Mouse (Mus musculus) frontal cortex, adult 2 months (tissue): Measurements from ENCODE around the gene Ostf1. TPM values are rescaled to one million over a fixed set of nuclear protein-coding genes. Genes with fewer than 3 reads are reported as not detected.

Source experiments
- DNase-seq, 2 experiments: peaks; one replicate each; pipeline ENCODE4 v3.0.0; 2022; ENCODE audit warnings: low spot score in 1 of 2; ENCODE audit errors: extremely low spot score in 1 of 2
- polyA plus RNA-seq: library from polyadenylated mRNA; depleted of rRNA; stranded (reverse); fragments of >200 nt; gene quantifications from 2 replicates; pipeline ENCODE4 v1.2.3, GENCODE M21; 2012; rRNA removed

Gene Ostf1
- 21.3 and 25.7 TPM in 2 replicates for polyA plus RNA-seq

DNA sequence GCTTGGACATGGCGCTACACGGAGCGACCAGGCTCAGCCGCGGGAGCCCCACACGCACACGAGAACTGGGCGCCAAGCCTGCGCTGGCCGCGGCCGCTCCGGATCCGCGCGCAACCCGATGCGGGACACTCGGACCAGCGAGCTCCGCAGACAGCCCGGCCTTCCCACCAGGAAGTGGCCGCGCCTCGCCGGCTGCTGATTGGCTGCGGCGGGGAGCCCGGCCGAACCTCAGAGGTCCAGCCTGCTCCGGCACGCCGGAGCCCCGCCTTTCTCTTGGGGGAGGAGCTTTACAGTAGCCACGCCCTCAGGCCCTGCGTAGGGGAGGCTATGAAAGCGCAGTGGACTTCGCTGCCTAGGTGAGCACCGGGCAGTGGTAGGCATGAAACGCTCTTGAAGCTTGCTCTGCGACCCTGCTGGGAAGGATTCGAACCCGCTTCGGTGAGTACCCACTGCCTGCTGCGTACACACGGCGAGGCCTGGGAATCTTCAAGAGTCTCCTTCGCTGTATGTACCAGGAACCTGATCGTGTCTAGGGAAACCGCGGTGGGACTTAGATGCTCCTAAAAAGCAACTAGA lies at the start of gene Ostf1, which contains the start of gene Nmrk1:
Ostf1 (minus strand) TSS at position 180 of the 576 bp plus-strand sequence.
Nmrk1 (plus strand) TSS at position 307 of the 576 bp plus-strand sequence.
- DNase-seq = peak; percentile 86 to 94

DNA sequence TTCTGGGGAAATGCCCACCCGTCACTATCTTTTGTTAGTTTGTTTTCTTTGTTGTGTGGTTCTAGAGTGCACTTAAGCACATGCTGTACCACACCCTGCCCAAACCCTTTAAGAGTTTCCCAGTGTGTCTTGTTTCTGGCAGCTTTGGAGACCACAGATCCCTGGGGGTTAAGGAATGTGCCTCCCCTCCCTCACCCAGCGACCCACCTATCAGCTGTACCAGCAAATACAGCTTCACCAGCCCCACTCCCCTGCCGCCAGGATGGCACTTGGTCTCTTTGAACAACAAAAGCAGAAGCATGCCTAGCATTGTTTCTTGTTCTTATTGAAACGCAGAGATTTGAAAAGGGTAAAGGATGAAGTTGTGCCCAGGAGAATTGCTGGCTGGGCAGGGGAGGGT lies 41.5 kb upstream of the Ostf1 start:
- DNase-seq = no peak

DNA sequence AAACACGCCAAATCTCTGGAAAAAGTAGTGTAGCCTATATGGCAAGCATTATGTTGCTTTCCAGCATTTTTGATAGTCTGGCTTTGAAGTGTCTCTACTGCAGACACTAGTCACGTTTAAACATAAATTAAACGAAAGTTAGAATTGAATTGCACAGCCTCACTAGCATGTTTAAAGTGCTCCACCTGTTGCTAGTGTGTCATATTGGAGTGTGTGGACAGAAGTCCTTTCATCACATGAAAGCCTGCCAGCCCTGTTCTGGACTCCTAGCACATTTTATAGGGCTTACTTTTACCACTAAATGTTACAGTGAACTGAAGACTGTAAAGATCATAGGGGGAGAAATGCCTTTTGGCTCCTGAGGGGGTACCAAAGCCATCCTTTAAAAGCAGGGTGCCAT lies 40.9 kb upstream of the Ostf1 start:
- DNase-seq = no peak

DNA sequence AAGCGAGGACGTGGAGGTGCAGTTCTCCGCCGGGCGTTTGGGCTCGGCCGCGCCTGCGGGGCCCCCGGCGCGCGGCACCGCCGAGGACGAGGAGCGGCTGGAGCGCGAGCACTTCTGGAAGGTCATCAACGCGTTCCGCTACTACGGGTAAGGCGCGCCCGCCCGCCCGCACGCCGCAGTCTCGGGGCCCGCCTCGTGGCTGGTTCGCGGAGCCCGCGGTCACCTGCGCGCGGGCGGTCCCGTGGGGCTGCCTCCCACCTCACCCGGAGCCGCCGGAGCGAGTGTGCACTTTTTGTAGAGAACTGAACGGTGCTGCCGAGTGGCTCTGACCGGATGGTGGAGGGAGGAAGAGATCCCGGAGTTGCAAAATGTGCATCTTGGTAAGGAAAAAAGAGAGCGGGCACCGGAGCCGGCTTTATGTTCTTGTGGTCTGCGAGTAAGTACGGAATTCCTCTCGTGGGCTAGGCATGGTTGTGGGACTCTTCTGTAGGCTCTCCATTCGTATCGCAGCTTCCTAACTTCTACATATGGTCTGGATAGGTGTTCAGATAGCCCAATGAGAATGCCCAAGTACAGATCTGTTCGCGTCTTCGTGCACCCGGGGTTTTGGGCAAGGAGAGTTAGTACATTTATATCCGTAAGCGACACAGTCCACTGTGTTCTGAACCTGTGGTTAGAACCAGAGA lies 39.6 kb upstream of the Ostf1 start:
- peak in 1 of 2 experiments; percentile 48 for DNase-seq

DNA sequence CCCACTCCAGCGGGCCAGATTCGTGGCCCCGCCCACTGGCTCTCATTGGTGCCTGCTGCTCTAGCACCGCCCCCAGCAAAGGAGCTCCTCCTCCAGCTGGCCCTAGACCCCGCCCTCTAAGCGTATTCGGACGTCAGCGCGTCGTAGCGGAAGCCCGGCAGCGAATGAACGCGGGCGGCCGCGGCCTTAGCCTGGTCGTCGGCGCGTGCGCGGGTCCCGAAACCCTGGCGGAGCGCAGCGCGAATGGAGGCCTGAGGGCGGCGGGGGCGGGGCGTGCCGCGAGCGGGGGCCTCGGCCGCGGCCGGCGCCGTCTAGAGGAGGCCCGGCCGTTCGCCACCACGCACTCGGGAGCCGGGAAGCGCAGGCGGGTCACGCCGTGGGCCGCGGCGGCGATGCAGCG lies 39.0 kb upstream of the Ostf1 start, which contains the start of gene Carnmt1:
Carnmt1 (plus strand) TSS at position 157 of the 400 bp plus-strand sequence.
- DNase-seq = peak; percentile 96 to 98

DNA sequence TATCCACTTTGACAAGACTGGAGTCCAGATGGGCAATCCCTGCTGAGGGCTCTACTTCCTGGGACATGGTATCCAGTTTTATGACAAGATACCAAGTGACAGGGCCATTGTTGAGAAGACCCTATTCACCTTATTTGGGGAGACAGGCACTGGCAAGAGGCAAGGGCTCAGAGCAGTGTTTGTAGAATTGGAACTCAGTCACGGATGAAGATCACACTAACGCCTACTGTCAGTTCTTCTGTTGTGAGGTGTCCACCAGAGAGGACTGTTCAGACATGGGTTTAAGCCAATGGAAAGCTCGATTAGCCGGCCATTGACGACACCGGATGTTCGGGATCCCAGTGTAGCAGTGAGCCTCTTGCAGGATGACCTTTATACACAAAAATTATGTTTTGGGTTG lies 37.9 kb upstream of the Ostf1 start:
- DNase-seq = no peak

DNA sequence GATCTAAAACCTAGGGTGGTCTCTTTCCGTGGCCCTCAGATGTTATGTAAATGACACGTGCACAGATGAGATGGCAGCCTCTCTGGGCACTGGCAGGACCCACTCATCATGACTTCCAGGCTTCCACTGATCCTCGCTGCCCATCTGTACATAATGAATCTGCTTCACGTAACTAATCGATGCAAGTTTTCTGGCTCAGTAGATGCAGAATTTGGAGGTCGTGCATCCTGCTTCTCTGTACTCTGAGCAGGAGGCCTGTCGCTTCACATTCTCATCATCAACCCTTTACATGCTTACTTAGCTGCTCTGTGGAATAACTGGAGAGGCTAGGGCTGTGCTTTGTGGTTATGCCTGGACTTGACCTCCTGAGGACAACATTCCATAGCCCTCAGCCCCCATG lies 35.3 kb upstream of the Ostf1 start:
- DNase-seq = no peak

DNA sequence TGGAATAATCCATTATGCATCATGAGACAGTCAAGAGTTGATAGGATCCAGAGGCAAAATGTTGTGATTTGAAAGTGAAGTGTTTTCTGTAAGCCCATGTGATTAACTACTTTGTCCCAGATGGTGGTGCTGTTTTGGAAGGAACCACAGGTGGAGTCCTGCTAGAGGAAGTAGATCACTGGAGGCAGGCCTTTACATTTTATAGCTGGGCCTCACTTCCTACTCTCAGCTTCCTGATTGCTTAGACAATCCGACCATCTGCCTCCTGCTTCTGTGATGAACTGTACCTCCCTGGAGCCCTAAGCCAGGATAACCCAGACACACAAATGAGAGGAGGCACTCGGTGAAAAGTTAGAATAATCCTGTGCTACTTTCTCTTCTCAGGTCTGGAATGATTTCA lies 32.3 kb upstream of the Ostf1 start:
- DNase-seq = no peak

DNA sequence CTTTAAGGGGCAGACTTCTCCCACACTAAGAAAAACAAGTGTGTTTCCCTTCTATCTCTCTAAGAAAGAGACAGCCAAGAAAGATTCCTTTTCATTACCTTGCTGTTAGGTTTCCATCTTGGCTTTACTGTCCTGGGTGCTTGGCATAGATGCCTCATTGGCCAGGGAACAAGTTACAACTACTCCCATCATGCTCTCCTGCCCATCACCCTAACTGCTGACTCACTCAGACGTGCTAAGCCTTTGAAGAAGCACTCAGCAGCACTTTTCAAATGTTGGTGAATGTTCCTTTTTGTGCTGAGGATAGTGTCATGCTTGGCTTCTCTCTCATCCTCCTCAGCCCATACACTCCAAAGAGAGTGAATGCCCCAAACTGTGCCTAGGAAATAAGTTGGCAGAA lies 30.1 kb upstream of the Ostf1 start:
- no peak for DNase-seq

DNA sequence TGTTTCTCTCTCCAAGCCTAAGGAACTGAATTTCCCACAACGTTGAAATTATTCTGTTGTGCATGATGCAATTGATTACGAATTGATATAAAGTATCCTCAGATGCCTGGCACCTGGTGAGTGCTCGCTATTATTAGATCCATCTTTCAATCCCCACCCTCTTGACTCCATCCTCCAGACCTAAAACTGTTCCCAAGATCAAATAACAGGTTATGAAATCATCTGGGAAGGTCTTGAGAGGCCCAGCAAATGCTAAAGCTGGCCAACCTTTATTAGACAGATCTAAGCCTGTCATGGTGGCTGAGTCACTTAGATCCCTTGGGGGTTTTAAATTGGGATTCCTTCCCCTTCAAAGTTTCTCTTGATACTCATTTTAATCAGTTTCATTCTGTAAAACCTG lies 28.8 kb upstream of the Ostf1 start:
- no peak for DNase-seq

DNA sequence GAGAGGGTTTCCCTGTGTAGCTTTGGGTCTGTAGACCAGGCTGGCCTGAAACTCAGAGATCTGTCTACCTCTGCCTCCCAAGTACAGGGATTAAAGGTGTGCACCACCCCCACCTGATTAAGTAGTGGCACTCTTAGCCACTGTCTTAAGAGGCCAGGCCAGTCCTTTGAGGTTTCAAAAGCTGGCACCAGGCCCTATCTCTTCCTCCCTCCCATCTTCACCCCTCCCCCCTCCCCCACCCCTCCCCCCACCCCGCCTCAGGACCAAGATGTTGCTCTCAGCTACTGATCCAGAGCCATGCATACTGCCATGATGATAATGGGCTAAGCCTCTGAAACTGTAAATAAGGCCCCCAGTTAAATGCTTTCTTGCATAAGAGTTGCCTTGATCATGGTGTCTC lies 27.7 kb upstream of the Ostf1 start:
- DNase-seq = no peak

DNA sequence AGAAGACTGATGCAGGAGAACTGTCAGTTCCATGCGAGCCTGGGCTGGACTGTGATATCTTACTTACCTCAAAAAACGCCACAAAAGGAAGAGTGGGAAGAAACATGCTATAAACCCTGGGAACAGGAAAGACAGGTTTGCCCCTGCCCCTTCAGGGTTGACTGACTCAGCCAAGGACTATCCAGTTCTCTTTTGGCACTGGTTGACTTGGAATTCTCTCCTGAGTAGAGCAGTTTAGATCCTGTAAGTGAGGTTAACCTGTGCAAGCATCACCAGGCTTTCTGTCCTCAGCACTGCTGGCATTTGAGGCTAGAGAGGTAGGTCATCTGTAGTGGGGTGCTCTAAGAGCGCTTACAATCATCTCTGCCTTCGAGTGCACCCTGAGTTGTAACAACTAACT lies 26.9 kb upstream of the Ostf1 start:
- DNase-seq = no peak

DNA sequence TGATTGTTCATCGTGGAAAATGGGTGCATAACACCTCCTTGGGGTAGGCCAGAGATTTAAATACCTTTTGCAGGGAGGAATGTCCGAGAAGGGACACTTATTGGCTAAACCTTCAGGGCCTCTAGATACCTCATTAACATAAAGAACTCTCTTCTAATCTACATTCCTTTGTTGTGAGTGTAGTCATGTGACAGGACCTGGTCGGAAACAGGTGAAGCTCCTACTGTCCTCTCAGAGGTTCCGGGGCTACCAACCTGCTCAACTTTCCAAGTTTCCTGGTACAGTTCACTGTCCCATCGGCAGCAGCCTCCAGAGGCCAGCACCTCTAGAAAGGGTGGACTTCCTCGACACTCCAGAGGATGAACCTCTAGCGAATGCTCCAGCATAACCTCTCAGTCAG lies 24.4 kb upstream of the Ostf1 start:
- DNase-seq = no peak

DNA sequence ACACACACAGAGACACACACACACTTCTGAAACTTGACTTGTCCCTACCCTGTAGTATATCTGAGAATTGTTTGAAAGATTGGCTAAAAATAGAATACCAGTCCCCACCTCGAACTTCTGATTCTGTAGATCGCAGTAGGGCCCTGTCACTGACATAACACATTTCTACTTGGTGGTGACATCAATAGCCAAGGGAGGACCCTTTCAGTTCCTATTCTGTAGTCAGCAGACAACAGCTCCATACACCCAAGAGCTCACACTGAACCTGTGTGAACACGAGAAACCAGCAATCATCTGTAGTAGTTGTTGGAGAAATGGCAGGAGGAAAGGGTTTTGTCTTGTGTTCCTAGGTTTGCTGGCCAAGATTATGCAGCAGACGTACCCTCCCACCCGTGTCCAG lies 23.4 kb upstream of the Ostf1 start:
- no peak for DNase-seq

DNA sequence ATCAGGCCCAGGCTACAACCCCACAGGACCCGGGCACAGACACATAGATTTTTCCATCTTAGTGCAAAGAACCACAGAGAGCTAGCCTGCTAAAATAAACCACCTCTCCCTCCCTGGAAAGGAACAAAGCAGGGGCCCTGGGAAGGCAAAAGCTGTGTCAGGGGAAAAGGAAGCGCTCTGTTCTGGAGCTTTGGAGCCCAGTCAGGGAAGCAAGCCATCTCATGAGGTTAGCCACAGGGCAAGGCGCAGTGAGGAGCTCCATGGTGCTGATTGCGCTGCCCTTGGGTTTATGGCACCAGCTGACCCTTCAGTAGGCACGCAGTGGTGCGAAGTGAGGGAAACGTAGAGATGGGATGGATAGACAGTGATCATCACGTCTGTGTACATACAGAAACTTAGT lies 22.7 kb upstream of the Ostf1 start:
- no peak for DNase-seq

DNA sequence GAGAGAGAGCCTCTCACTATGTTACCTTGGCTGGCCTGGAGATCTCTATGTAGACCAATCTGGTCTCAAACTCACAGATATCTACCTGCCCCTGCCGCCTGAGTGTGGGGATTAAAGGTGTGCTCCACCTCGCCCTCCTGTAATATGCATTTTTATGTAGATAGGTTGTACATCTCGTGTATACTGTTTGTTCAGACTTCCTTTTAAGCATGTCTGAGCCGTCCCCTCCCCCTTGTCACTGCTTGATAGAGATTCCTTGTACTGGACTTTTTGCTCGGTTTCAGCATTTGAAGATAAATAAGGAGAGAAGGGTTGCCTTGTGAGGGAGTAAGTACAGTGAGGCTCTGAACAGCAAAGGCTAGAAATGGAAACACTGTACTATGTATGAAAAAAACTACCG lies 21.4 kb upstream of the Ostf1 start:
- DNase-seq = no peak

DNA sequence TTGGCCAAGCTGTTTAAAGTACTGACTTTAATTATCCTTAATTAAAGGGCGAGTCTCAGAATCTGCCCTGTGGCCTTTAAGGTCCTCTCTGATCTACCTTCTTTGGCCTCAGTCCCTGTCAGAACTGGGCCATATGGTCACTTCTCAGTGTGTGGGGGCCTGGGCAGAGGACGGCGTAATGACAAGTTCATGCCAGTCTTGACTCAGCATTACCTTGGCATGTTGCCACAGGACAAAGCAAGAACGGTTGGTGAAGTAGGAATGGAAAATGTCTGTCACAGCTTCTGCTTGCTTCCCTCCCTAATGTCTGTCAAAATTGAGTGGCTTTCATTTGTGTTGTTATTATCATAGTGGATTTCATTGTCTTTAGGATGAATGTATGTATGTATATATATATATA lies 21.0 kb upstream of the Ostf1 start:
- no peak for DNase-seq

DNA sequence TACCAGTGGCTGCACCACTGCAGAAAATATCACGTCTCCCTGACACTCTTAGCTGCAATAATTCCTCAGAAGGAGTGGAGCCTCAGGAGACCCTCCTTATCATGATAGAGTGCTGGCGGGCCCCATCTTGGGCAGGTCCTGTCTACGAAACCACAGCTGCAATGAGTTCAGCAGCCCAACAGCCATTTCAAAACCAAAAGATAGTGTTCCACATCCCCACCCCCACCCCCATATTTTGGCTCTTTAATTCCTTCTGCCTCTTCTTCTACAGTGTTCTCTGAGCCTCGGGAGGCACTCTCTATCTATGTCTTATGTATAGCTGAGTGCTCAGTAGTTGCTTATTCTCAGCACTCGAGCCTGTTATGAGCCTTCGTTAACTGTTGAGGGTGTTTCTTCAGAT lies 18.9 kb upstream of the Ostf1 start:
- DNase-seq = no peak

DNA sequence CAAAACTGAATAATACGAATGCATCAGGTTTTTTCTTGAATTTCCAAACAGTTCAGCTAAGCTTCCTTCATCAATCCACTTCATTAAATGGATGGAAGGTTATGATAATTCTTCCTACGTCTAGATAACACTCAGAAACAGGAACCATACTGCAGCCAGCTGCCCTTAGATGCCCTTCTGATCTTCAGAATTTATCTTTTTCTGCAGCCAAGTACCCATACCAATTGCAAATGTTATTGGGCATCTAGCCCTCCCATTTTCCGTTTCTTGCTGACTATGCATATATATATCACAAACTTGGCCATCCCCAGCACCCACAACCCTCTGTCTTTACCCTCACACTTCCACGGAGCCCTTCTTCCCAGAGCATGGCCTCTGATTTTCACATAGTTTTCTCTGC lies 18.3 kb upstream of the Ostf1 start:
- no peak for DNase-seq

DNA sequence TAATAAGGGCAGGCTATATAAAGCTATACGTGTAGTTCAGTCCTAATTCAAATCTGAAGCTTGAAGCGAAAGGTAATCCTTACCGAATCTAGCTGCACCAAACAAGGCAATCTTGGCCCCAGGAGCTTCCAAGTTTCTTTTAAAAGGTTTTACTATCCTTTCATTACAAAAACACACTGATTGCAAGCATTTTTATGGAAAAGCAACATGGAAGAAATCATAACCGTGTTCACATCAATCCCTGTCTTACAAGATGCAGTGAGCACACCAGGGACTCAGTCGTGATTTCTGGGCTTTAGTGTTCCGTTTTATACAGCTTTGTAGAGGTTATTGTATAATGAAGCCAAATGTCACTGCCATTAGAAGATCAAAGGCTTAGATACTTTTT lies 16.9 kb upstream of the Ostf1 start:
- DNase-seq = no peak

DNA sequence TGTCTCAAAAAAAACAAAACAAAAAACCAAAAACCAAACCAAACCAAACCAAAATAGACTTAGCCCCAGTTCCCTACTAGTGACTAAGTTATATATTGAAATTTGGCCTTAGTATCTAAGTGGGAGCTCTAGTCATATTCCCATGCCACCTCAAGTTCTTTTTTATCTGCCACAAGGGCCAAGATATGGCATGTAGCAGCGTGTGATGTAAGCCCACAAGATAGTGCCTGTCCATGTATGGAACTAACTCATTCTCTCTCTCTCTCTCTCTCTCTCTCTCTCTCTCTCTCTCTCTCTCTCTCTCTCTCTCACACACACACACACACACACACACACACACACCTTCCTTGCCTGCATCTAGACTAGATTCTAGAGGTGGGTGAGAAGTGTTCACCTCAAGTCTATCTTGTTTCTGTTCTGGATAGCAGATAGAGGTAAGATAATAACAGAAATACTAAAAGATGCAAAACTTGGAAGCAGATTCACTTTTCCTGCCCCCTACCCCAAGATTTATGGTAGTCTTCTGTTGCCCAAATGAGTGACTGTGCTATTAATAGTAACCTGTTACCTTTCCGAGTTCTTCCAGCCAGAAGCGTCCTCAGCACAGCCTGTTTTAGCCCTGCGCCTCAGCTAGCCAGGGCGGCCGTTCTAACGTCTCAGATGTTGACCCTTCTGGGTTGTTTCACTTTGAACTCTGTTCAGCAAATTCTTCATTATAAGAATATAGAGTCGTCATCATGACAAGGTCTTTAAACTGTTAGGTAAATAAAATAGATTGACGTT lies 16.3 kb upstream of the Ostf1 start:
- DNase-seq = no peak
